ENCODE assay signal across 21 mouse cellular contexts in the genomic region with DNA sequence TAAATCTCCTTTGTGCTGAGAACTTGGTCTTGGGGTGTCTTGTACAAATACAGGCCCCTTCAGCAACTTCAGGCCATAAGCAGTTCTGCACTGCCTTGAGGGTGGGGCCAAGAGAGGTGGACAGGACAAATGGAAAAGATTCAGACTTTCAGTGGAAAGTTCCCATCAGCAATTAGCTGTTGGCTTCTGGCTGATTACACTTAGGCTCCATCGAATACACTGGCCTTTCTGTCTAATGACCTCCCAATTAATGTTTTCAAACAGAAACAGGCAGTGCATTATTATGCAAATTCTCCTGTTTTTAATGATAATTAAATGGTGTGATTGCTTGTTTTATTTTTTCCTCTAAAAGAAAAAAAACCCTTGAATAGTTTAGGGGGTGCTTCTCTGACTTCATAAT. TPM values are rescaled to one million over a fixed set of nuclear protein-coding genes. Genes with fewer than 3 reads are reported as not detected.
DNase-seq lines count a peak whose midpoint lies in the region; ATAC-seq lines count a peak whose summit lies in the region.
"Had no signal": no experiment of that assay in that cellular context is flagged by ENCODE, and none has a peak within 500 bp of the region (broad histone marks: within the 10 kb centered on the region; RNA-seq: fewer than 3 reads in every experiment).

No protein-coding gene starts in this region.

- 31% methylated on average over 1 of the region's 1 CpGs for WGBS in forebrain, embryonic 11.5 days
- 11% methylated on average over 1 of the region's 1 CpGs for WGBS in forebrain, embryonic 15.5 days
- WGBS in forebrain, embryonic 14.5 days, result 9% methylated on average over 1 of the region's 1 CpGs
- 25% methylated on average over 1 of the region's 1 CpGs for WGBS in forebrain, embryonic 12.5 days

- no peak overlapping the region for H3K9ac ChIP-seq in forebrain, embryonic 11.5 days (ENCODE audit: low read length)
- no peak overlapping the region for H3K9ac ChIP-seq in forebrain, embryonic 15.5 days (replicated peaks)
- no peak overlapping the region for H3K9ac ChIP-seq in forebrain, embryonic 14.5 days (ENCODE audit: low read length)
- H3K9ac ChIP-seq in forebrain, embryonic 12.5 days, result no peak overlapping the region
- H3K9ac ChIP-seq: embryonic facial prominence, embryonic 12.5 days had no signal

- H3K27ac ChIP-seq in forebrain, embryonic 11.5 days (ENCODE audit: low read depth, low read length), result no peak overlapping the region
- H3K27ac ChIP-seq in forebrain, embryonic 15.5 days (replicated peaks), result no peak overlapping the region
- H3K27ac ChIP-seq in forebrain, embryonic 14.5 days (ENCODE audit: low read depth, low read length), result no peak overlapping the region
- no peak overlapping the region for H3K27ac ChIP-seq in forebrain, embryonic 12.5 days
- H3K27ac ChIP-seq: embryonic facial prominence, embryonic 10.5 days; embryonic facial prominence, embryonic 12.5 days had no signal

- no peak overlapping the region for H3K4me3 ChIP-seq in forebrain, embryonic 11.5 days (ENCODE audit: low read depth, low read length)
- no peak overlapping the region for H3K4me3 ChIP-seq in forebrain, embryonic 15.5 days
- H3K4me3 ChIP-seq in forebrain, embryonic 14.5 days (ENCODE audit: low read depth, low read length), result no peak overlapping the region
- no peak overlapping the region for H3K4me3 ChIP-seq in forebrain, embryonic 12.5 days (replicated peaks)
- H3K4me3 ChIP-seq: embryonic facial prominence, embryonic 10.5 days; embryonic facial prominence, embryonic 12.5 days had no signal

- H3K27me3 ChIP-seq in forebrain, embryonic 11.5 days (ENCODE audit: control insufficient read depth, insufficient read depth, low read length), result no peaks in the 10 kb centered on the region
- 0 out of 2 replicates have a peak, but pooled peaks cover 5% of the 10 kb centered on the region for H3K27me3 ChIP-seq in forebrain, embryonic 15.5 days
- no peaks in the 10 kb centered on the region for H3K27me3 ChIP-seq in forebrain, embryonic 14.5 days (replicated peaks; ENCODE audit: control insufficient read depth, insufficient read depth, low read length)
- H3K27me3 ChIP-seq in forebrain, embryonic 12.5 days, result no peaks in the 10 kb centered on the region
- H3K27me3 ChIP-seq: CH12.LX; embryonic facial prominence, embryonic 12.5 days had no signal

- no peaks in the 10 kb centered on the region for H3K9me3 ChIP-seq in forebrain, embryonic 11.5 days (ENCODE audit: control insufficient read depth, low read length)
- no peaks in the 10 kb centered on the region for H3K9me3 ChIP-seq in forebrain, embryonic 15.5 days
- no peaks in the 10 kb centered on the region for H3K9me3 ChIP-seq in forebrain, embryonic 14.5 days (replicated peaks; ENCODE audit: control insufficient read depth, low read length)
- no peaks in the 10 kb centered on the region for H3K9me3 ChIP-seq in forebrain, embryonic 12.5 days
- H3K9me3 ChIP-seq: embryonic facial prominence, embryonic 10.5 days; embryonic facial prominence, embryonic 12.5 days; G1E had no signal

- 0 out of 2 replicates have a peak, but pooled peaks cover 4% of the 10 kb centered on the region for H3K4me1 ChIP-seq in forebrain, embryonic 11.5 days (replicated peaks; ENCODE audit: control insufficient read depth, insufficient read depth, low read length)
- no peaks in the 10 kb centered on the region for H3K4me1 ChIP-seq in forebrain, embryonic 15.5 days
- no peaks in the 10 kb centered on the region for H3K4me1 ChIP-seq in forebrain, embryonic 14.5 days (ENCODE audit: control insufficient read depth, insufficient read depth, low read length)
- peaks cover 4% of the 10 kb centered on the region for H3K4me1 ChIP-seq in forebrain, embryonic 12.5 days
- H3K4me1 ChIP-seq: embryonic facial prominence, embryonic 10.5 days; embryonic facial prominence, embryonic 12.5 days had no signal

- no peaks in the 10 kb centered on the region for H3K36me3 ChIP-seq in forebrain, embryonic 11.5 days (ENCODE audit: control insufficient read depth, insufficient read depth, low read length)
- no peaks in the 10 kb centered on the region for H3K36me3 ChIP-seq in forebrain, embryonic 15.5 days
- no peaks in the 10 kb centered on the region for H3K36me3 ChIP-seq in forebrain, embryonic 14.5 days (ENCODE audit: control insufficient read depth, insufficient read depth, low read length)
- H3K36me3 ChIP-seq in forebrain, embryonic 12.5 days (replicated peaks), result no peaks in the 10 kb centered on the region
- H3K36me3 ChIP-seq: embryonic facial prominence, embryonic 10.5 days; embryonic facial prominence, embryonic 12.5 days; G1E had no signal

- DNase-seq in forebrain, embryonic 11.5 days (ENCODE audit: low spot score), result no peak
- peak; percentile 51 for DNase-seq in forebrain, embryonic 14.5 days (ENCODE audit: low spot score)
- DNase-seq in retina, postnatal 1 day, result peak; percentile 91
- DNase-seq in retina, embryonic 14.5 days (ENCODE audit: low spot score), result no peak
- no peak for DNase-seq in frontal cortex, postnatal 10 days (ENCODE audit: low spot score in 2 of 2)
- DNase-seq: adrenal gland, adult 2 months; adrenal gland, postnatal 10 days; adrenal gland, postnatal 25 days; B cell, adult 2 months; cerebellum, adult 11-12 months; cerebellum, adult 2 months; cerebellum, adult 9-10 months; cerebellum, postnatal 10 days; cerebellum, postnatal 25 days had no signal

- peak; percentile 70 for ATAC-seq in forebrain, embryonic 11.5 days (replicated peaks; ENCODE audit: low FRiP score)
- ATAC-seq in forebrain, embryonic 15.5 days (replicated peaks), result no peak
- ATAC-seq in forebrain, embryonic 14.5 days, result peak; percentile 44; the same call in 1 of the 2 replicates
- ATAC-seq in forebrain, embryonic 12.5 days (ENCODE audit: low FRiP score), result no peak
- ATAC-seq: CD4-positive, CD25-positive, alpha-beta regulatory T cell, adult 4 months had no signal

- no peak overlapping the region for H3K4me2 ChIP-seq in forebrain, embryonic 11.5 days (ENCODE audit: low read depth, low read length, severe bottlenecking)
- no peak overlapping the region for H3K4me2 ChIP-seq in forebrain, embryonic 15.5 days (replicated peaks)
- H3K4me2 ChIP-seq in forebrain, embryonic 14.5 days (ENCODE audit: low read length), result no peak overlapping the region
- H3K4me2 ChIP-seq in forebrain, embryonic 12.5 days, result no peak overlapping the region
- H3K4me2 ChIP-seq: embryonic facial prominence, embryonic 12.5 days had no signal

RNA-seq across cellular contexts. Expression of a gene that starts 11.4 kb away (rescaled TPM):
- 1.5 and 2.4 TPM in 2 replicates for polyA plus RNA-seq in forebrain, embryonic 11.5 days (2014; fragmentation: Nextera tagmentation; extraction: Ambion mirVana)
- polyA plus RNA-seq in forebrain, embryonic 15.5 days (2015; fragmentation: Nextera tagmentation; extraction: Ambion mirVana), result 0.46 and 0.64 TPM in 2 replicates
- 0.44 and 0.88 TPM in 2 replicates for polyA plus RNA-seq in forebrain, embryonic 14.5 days (2014; fragmentation: Nextera tagmentation; extraction: Ambion mirVana)
- 1.4 TPM in 2 replicates for polyA plus RNA-seq in forebrain, embryonic 12.5 days (2016; fragmentation: Nextera tagmentation; extraction: Ambion mirVana)
- polyA plus RNA-seq: CD4-positive, CD25-positive, alpha-beta regulatory T cell, adult 4 months; G1E had no signal

Comparison
In these comparisons a context has a peak if more than half of its experiments do, and no peak if none do; other contexts are left out.
1. ATAC-seq: peak in forebrain, embryonic 11.5 days (single experiment) and forebrain, embryonic 14.5 days (single experiment); none in forebrain, embryonic 15.5 days (single experiment) and forebrain, embryonic 12.5 days (single experiment).
2. DNase-seq: peak in forebrain, embryonic 14.5 days (single experiment) and retina, postnatal 1 day (single experiment); none in forebrain, embryonic 11.5 days (single experiment), retina, embryonic 14.5 days (single experiment) and frontal cortex, postnatal 10 days (0 of 2).